Mouse (Mus musculus) spleen, embryonic (tissue): ENCODE data around the gene Phc2.

ENCODE experiments used
- CTCF ChIA-PET: fragments of 350-600 bp; sonication (Branson Sonifier 250); formaldehyde crosslinking; loops from one replicate; lab custom pipeline; 2022; lab: Charles Lee

The Phc2 gene

DNA sequence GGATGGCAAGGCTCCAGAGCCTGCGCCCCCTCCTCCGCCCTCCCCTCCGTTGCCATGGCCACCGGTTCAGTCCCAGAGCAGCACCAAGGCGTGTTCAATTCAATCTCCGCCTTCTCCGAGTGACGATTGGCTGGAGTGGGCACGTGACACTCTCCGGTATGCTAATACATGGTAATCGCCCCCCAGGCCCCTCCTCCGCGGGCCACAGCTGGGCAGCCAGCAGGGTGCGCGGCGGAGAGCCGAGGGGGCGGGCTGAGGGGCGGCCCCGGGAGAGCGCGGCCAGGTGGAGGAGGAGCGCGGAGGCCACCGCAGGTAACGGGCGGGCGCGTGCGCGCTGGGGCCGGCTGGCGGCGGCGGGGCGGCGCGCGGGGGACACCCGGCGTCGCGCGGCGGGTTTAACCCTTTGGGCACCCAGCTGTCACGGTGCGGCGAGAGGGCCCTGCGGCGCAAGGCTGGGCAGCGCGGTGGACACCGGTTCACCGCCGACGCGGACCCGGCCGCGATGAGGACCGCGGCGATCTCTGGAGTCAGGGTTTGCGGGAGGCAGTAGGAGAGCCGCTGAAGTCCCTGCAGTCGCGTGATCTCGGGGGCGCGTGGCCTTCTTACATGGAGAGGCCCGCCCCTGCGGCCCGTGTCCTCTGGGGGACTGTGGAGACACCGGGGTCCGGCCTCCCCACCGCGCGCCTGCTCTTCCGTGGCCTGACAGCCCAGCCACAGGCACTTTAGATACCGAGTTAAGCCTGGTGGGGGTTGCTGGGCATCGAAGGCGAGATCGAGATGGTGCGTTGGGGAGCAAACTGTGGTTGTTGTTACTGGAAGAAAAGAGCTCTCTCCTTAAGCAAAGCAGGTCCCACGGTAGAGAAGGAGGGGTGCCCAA, at the start of gene Phc2:
TSS of gene Phc2 (plus strand) at position 198 of the 877 bp plus-strand sequence.
- CTCF ChIA-PET: no interaction called here

- CTCF ChIA-PET: interaction anchor here (0.5 to 0.7 kb wide), 2 partner anchors 9 to 98 kb away, joined by 3 to 17 read pairs; no protein-coding TSS in a partner anchor
These were observed 47.9 kb upstream of the Phc2 start for GRCm38 (mm10) chr4:128606586-128606985.

GRCm38 (mm10) chr4:128607661-128608060, 46.8 kb upstream of the Phc2 start:
- CTCF ChIA-PET: no interaction called here

- CTCF ChIA-PET: interaction anchor here (0.7 kb wide), 1 partner anchor 15 kb away, joined by 3 read pairs; no protein-coding TSS in a partner anchor
These were observed 45.1 kb upstream of the Phc2 start for GRCm38 (mm10) chr4:128609276-128609924.

GRCm38 (mm10) chr4:128609925-128610402, 44.5 kb upstream of the Phc2 start, which contains the start of gene Zscan20:
Gene Zscan20 (minus strand): TSS chr4:128610098.
- CTCF ChIA-PET: interaction anchor here (0.7 kb wide), 1 partner anchor 16 kb away, joined by 3 read pairs; no protein-coding TSS in a partner anchor

- CTCF ChIA-PET: no interaction called here
These were observed 43.8 kb upstream of the Phc2 start for GRCm38 (mm10) chr4:128610706-128611105.

GRCm38 (mm10) chr4:128611726-128612125, 42.8 kb upstream of the Phc2 start:
- CTCF ChIA-PET: interaction anchor here (0.6 kb wide), 1 partner anchor 245 kb away, joined by 3 read pairs; no protein-coding TSS in a partner anchor

- CTCF ChIA-PET: no interaction called here
These were observed 41.2 kb upstream of the Phc2 start for GRCm38 (mm10) chr4:128613326-128613725.

DNA sequence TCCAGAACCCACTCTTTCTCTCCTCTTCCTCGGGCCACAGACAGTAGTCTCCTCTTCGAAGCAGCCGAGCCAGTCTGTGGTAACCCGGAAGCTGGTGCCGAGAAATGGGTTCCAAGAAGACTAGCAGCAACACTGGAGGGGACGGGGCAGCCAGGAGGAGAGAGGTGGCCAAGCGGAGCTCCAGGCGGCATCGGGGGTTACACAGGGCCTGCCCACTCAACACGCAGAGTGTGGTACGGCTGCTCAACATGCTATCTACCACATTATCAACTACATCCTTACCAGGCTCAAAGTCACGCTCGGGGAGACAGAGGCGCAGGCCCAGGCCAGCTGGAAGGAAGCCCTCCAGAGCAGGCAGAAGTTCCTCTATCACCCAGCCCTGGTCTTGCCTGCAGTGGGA, 38.7 kb upstream of the Phc2 start:
- CTCF ChIA-PET: no interaction called here

DNA sequence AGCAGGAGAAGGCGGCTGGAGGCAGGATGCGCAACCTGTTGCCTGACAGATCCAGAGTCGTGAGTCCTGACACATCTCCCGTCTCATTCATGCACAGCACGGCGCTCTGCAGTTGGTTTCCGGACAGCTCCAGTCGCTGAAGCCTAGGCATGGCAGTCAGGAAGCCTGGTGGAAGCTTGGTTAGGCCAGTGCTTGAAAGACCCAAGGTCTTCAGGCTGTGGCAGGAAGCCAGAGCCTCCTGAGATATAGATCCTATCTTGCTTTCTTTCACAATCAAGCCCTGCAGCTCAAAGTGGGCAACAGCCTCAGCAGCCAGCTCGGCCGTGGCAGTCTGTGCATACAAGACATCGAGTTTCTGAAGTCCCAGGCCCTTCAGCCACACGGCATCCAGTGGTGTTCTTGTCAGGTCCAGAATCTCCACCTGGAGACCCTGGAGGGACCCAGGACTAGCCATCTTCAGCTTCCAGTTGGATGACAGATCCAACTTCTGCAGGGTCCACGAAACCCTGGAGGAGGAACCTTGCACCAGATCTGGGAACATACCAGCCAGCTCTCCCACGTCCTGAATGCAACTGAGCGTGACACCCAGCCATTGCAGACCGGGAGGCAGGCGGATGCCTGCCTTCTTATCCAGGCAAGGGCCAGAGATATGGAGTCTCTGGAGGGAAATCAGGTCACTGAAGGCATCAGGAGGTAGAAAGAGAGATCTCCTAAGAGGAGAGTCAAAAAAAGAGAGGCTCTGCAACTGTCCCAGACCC, 37.0 kb upstream of the Phc2 start:
- CTCF ChIA-PET: interaction anchor here (0.6 kb wide), 1 partner anchor 22 kb away, joined by 5 read pairs; no protein-coding TSS in a partner anchor

- CTCF ChIA-PET: interaction anchor here (0.5 kb wide), 1 partner anchor 72 kb away, joined by 4 read pairs; no protein-coding TSS in a partner anchor
These were observed 36.1 kb upstream of the Phc2 start, which contains the start of gene Tlr12 for GRCm38 (mm10) chr4:128618246-128618911. Gene Tlr12 (minus strand): TSS chr4:128618619.

- CTCF ChIA-PET: interaction anchor here (0.5 to 0.7 kb wide), 2 partner anchors 30 to 92 kb away, joined by 3 to 4 read pairs; no protein-coding TSS in a partner anchor
These were observed 35.5 kb upstream of the Phc2 start for GRCm38 (mm10) chr4:128618963-128619362.

DNA sequence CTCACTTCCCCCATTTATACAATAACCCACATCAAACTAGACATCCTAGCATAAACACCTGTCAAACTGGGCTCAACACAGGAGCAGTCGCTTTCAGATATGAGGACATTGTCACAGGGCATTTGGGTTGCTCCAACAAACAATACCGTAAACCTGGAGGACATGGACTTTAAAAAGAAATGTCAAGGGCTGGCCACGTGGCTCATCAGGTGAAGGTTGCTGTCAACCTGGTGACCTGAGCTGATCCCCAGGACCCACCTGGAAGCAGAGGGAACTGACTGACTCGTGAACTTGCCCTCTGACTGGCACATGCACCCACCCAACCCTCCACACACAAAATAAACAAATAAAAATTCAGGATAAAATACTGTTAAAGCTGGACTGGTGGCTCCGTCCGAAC, 33.9 kb upstream of the Phc2 start:
- CTCF ChIA-PET: no interaction called here

GRCm38 (mm10) chr4:128621109-128621508, 33.4 kb upstream of the Phc2 start:
- CTCF ChIA-PET: no interaction called here

GRCm38 (mm10) chr4:128635451-128635850, 19.1 kb upstream of the Phc2 start:
- CTCF ChIA-PET: no interaction called here

- CTCF ChIA-PET: no interaction called here
These were observed 18.5 kb upstream of the Phc2 start for GRCm38 (mm10) chr4:128635894-128636585.

GRCm38 (mm10) chr4:128637250-128637649, 17.3 kb upstream of the Phc2 start:
- CTCF ChIA-PET: no interaction called here

DNA sequence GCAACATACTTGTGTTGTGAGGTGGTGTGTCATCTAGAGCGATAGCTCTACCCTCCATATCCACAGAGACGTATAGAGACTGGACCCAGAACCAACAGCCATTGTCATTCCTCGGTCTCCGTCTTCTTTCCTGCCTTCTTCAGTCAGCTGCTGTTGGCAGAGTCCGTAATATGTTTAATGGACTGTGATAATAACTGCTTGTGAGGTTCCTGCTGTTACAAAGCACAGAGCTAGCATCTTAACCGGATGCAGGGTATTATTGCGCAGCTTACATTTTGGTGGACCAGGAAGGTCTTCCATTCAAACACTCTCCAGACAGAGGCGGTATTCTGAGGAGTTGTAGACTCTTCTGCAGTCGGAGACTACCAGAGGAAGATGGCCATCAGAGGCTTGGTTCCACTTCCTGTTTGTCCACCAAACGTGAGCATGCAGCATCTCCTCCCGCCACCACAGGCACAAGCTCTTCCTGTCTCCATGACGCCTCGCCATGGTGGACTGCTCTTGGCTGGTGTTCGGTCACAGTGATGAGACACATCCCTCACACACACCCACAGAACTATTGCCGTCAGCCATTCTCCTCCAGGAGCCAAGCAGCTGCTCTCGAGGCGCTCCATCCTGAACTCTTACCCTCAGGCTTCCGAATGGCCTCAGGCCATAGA, 16.1 kb upstream of the Phc2 start:
- CTCF ChIA-PET: no interaction called here
